Mouse (Mus musculus) forebrain, embryonic 11.5 days (tissue): ENCODE measurements around the gene Ephb6. TPM values are rescaled to one million over a fixed set of nuclear protein-coding genes. Genes with fewer than 3 reads are reported as not detected.
"Not testable (repeated sequence)": the region's sequence is repeated elsewhere in the genome, so short reads cannot be mapped to it uniquely, and the experiment has no call there.

Experiments used
- ATAC-seq: fragments of 200-750 bp; cut with Nextera tagmentation; replicated peaks from 2 replicates; pipeline ENCODE4 v1.8.0; 2017; ENCODE audit warnings: moderate TSS enrichment; ENCODE audit not compliant: low FRiP score
- DNase-seq: peaks from one replicate; pipeline ENCODE4 v3.0.0-alpha.2; 2017; ENCODE audit warnings: low spot score
- H3K27ac ChIP-seq: fragments of 300-500 bp; sonication (generic); 2 replicates; pipeline ENCODE4 v1.5.1; 2014; ENCODE audit warnings: low read depth, low read length
- H3K27me3 ChIP-seq: fragments of 300-500 bp; sonication (generic); 2 replicates; pipeline ENCODE4 v1.6.1; 2014; ENCODE audit warnings: mild to moderate bottlenecking, low read length, mixed read lengths; ENCODE audit not compliant: control insufficient read depth, insufficient read depth
- H3K36me3 ChIP-seq: fragments of 300-500 bp; sonication (generic); 2 replicates; pipeline ENCODE4 v1.6.1; 2014; ENCODE audit warnings: mild to moderate bottlenecking, low read length, moderate library complexity, mixed read lengths; ENCODE audit not compliant: control insufficient read depth, insufficient read depth
- H3K4me1 ChIP-seq: fragments of 300-500 bp; sonication (generic); replicated peaks from 2 replicates; pipeline ENCODE4 v1.6.1; 2014; ENCODE audit warnings: low read length, mixed read lengths; ENCODE audit not compliant: control insufficient read depth, insufficient read depth
- H3K4me2 ChIP-seq: fragments of 300-500 bp; sonication (generic); 2 replicates; pipeline ENCODE4 v1.6.1; 2014; ENCODE audit warnings: low read depth, mild to moderate bottlenecking, low read length, moderate library complexity, mixed read lengths; ENCODE audit not compliant: severe bottlenecking
- H3K4me3 ChIP-seq: fragments of 300-500 bp; sonication (generic); 2 replicates; pipeline ENCODE4 v1.5.1; 2014; ENCODE audit warnings: low read depth, low read length
- H3K9ac ChIP-seq: fragments of 300-500 bp; sonication (generic); 2 replicates; pipeline ENCODE4 v1.6.1; 2014; ENCODE audit warnings: low read length
- H3K9me3 ChIP-seq: fragments of 300-500 bp; sonication (generic); 2 replicates; pipeline ENCODE4 v1.6.1; 2016; ENCODE audit warnings: low read length, mixed read lengths; ENCODE audit not compliant: control insufficient read depth
- WGBS: fragments of 180-500 bp; shearing (Covaris S2); extraction: QIAGEN DNeasy Blood & Tissue Kit; methylation state at CpG from one replicate; pipeline ENCODE4 v1.1.7; 2014; 5-methylcytosine and 5-hydroxymethylcytosine counted together
- polyA plus RNA-seq: library from polyadenylated mRNA; unstranded; fragments of >200 nt; fragmentation: Nextera tagmentation; extraction: Ambion mirVana; gene quantifications from 2 replicates; pipeline ENCODE4 v1.2.1, GENCODE M21; 2014

Gene Ephb6
- polyA plus RNA-seq: 14.4 and 16.2 TPM in 2 replicates

DNA sequence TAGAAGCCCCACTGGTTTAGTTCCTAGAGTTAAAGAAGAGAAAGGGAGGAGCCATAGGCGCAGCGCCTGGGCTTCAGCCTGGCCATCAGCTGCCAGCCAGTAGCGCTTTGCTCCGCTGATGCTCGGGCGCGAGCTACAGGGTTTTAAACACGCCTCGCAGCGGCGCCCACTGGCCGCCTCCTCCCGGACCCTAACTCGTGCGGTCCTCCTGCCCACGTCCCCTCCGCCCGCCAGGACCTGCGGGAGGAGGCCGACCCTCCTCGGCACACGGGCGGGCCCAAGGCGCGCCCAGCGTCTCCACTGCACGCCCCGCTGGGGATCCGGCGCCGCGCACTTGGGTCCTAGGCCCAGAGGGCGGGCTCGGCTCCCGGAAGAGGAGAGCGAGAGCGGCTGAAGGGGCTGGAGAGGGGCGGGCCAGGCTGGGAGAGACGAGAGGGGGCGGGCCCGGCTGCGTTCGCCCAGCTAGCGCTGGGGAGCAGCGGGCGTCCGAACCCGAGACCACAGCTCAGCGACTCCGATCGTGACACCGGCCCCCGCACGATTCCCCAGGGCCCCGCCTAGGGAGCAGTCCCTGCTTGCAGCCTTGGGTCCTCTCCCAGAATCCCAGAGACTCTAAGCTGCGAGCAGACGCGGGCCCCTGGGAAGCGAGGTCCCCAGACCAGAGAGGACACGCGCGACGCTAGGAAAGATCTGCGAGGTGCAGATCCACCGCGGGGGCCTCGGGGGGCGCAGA lies at the start of gene Ephb6:
Ephb6 (plus strand) TSS at position 422 of the 733 bp plus-strand sequence.
- H3K4me2 ChIP-seq: peak within 1 kb of the TSS; percentile 87
- H3K4me3 ChIP-seq: peak within 1 kb of the TSS; percentile 66
- no peaks in the 10 kb centered on the region for H3K9me3 ChIP-seq
- no peaks in the 10 kb centered on the region for H3K27me3 ChIP-seq
- under 1% methylated on average over 67 of the region's 68 CpGs for WGBS
- H3K27ac ChIP-seq: peak within 1 kb of the TSS; percentile 76
- H3K4me1 ChIP-seq: peaks cover 2% of the 10 kb centered on the region; the same call in 1 of the 2 replicates
- H3K36me3 ChIP-seq: no peaks in the 10 kb centered on the region
- ATAC-seq: peak; percentile 96
- peak; percentile 91 for DNase-seq
- peak within 1 kb of the TSS; percentile 81 for H3K9ac ChIP-seq

DNA sequence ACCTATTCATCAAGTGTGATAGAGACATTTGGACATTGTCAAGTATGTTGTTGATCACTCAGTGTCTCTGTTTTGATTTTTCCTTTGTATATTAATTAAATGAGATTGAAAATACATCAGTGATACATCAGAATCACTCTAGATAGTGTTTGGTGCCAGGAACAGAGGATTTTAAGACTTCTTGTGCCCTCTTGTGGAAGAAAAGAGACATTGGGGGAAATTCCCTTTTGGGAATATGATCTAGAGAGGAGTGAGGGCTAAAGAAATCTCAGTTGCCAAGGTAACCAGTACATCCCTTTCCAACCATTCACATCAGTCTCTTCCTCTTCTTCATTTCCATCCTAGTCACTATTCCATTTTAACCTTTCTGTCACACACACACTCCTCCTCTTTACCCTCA lies 48.9 kb upstream of the Ephb6 start:
- Histone ChIP-seq H3K9ac (no peak overlapping the region), H3K27me3 (no peaks in the 10 kb centered on the region), H3K4me2 (no peak overlapping the region), H3K36me3 (no peaks in the 10 kb centered on the region), H3K9me3 (no peaks in the 10 kb centered on the region), H3K27ac (no peak overlapping the region), H3K4me3 (no peak overlapping the region), H3K4me1 (no peaks in the 10 kb centered on the region)
- no peak for DNase-seq
- no peak for ATAC-seq

DNA sequence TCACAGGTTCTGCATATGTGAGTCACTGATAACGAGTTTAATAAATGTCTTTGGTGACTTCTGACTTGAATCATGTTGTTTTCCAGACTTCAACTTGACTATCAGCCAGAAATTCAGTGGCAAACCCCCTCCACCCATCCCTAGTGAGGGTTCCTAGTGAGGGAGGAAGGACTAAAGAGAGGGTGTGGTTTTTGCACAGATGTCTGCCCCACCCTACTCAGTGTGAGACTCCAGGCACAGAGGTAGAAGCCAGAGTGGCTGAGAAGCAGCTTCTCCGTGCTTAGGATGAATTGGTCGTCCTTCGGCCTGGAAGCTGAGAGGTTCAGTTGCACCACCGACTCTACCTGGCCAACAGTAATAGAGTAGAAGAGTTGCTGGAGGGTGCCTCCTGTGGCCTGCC lies 47.8 kb upstream of the Ephb6 start:
- Histone ChIP-seq H3K9me3 (no peaks in the 10 kb centered on the region), H3K27me3 (no peaks in the 10 kb centered on the region), H3K36me3 (no peaks in the 10 kb centered on the region), H3K9ac (no peak overlapping the region), H3K4me3 (no peak overlapping the region), H3K4me1 (no peaks in the 10 kb centered on the region), H3K4me2 (no peak overlapping the region), H3K27ac (no peak overlapping the region)
- WGBS: 86% methylated on average over 5 of the region's 5 CpGs
- ATAC-seq (no peak), DNase-seq (no peak)

DNA sequence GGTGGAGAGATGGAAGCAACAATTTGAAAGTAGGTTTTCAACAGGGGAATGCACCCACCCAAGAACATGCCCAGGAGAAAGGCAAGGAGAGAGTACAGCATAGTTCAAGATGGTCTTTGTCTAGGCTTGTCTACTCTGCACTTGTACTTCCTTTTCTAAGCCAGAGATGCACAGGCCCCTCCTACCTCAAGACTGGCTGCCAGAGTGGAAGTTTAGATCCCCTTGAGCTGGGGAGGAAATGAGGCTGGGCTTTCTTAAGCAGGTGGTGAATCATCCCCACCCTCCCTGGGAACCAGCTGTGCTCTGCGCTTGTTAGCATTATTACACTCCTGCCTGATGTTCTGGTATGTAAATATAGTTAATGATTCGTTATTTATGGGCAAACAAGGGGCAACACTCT lies 47.0 kb upstream of the Ephb6 start:
- Histone ChIP-seq H3K36me3 (no peaks in the 10 kb centered on the region), H3K27me3 (no peaks in the 10 kb centered on the region), H3K4me1 (no peaks in the 10 kb centered on the region), H3K4me2 (no peak overlapping the region), H3K27ac (no peak overlapping the region), H3K9ac (no peak overlapping the region), H3K9me3 (no peaks in the 10 kb centered on the region), H3K4me3 (no peak overlapping the region)
- ATAC-seq: no peak
- DNase-seq: no peak
- WGBS: 74% methylated on average over 2 of the region's 2 CpGs

DNA sequence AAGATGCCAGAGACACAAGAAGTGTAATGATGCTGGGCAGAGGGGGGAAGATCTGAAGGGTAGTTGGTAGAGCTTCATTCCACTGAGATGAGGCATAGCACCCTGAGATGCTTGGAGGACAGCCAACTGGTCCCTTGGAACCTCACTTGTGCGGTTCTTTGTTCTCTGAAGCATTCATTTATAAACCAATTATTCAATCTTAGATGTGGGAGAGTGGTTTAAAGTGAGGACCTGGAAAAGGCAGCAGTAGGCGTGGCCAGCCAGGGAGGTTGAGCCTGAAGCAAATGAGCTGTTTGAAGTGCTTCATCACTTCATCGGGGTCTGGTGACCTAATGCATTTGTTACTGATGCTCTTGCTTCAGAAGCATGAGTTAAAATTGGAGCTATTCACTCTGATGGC lies 46.0 kb upstream of the Ephb6 start:
- Histone ChIP-seq H3K36me3 (no peaks in the 10 kb centered on the region), H3K27me3 (no peaks in the 10 kb centered on the region), H3K9me3 (no peaks in the 10 kb centered on the region; the same call in 1 of the 2 replicates), H3K4me3 (no peak overlapping the region), H3K4me2 (no peak overlapping the region), H3K9ac (no peak overlapping the region), H3K27ac (no peak overlapping the region), H3K4me1 (no peaks in the 10 kb centered on the region)
- no peak for ATAC-seq
- WGBS: 64% methylated on average over 3 of the region's 3 CpGs
- no peak for DNase-seq

DNA sequence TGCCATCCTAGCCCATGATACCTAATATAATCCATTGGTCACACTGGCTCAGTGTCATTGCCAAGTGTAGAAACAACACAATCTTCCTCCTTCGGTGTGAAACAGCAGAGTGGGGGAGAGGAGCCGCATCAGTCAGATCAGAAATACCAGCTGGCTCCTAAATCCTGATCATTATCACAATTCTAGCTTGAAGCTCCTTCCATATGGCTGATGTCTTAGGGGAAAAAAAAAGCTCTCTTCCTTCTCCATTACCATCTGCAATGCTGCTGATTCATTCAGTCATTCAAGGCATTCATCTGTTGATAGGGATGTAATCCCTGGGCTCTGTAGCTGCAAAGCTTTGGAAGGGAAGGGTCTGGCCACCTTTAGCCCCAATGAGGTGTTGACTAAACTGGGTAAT lies 45.0 kb upstream of the Ephb6 start:
- Histone ChIP-seq H3K27ac (no peak overlapping the region), H3K4me1 (no peaks in the 10 kb centered on the region), H3K27me3 (no peaks in the 10 kb centered on the region), H3K9me3 (no peaks in the 10 kb centered on the region; the same call in 1 of the 2 replicates), H3K9ac (no peak overlapping the region), H3K4me3 (no peak overlapping the region), H3K4me2 (no peak overlapping the region), H3K36me3 (no peaks in the 10 kb centered on the region)
- no peak for ATAC-seq
- DNase-seq: no peak
- WGBS: 93% methylated on average over 2 of the region's 2 CpGs

DNA sequence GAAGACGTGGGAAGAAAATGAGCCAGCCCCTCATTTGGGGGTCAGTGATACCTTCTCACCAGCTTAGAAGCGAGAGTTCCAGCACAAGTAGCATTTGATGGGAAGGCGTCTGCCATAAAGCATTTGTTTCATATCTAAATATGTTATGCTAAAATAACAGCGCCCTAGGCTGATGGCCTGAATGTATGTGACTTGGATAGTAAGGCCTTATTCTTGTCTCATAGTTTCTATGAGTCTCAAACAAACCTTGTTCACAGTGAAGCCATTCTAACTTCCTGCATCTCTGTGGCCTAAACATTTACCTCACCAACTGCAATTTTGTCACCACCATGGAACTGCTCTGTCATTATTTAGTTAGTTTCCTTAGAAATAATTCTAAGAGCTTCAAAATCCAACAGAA lies 42.7 kb upstream of the Ephb6 start:
- no peaks in the 10 kb centered on the region for H3K4me1 ChIP-seq
- no peaks in the 10 kb centered on the region; the same call in 1 of the 2 replicates for H3K9me3 ChIP-seq
- peak overlapping the region; percentile 26; the same call in 1 of the 2 replicates for H3K4me2 ChIP-seq
- no peak for ATAC-seq
- no peaks in the 10 kb centered on the region for H3K36me3 ChIP-seq
- H3K27ac ChIP-seq: no peak overlapping the region
- H3K27me3 ChIP-seq: no peaks in the 10 kb centered on the region
- no peak overlapping the region for H3K9ac ChIP-seq
- DNase-seq: no peak
- peak overlapping the region; percentile 13; the same call in 1 of the 2 replicates for H3K4me3 ChIP-seq
- WGBS: 92% methylated on average over 4 of the region's 4 CpGs

DNA sequence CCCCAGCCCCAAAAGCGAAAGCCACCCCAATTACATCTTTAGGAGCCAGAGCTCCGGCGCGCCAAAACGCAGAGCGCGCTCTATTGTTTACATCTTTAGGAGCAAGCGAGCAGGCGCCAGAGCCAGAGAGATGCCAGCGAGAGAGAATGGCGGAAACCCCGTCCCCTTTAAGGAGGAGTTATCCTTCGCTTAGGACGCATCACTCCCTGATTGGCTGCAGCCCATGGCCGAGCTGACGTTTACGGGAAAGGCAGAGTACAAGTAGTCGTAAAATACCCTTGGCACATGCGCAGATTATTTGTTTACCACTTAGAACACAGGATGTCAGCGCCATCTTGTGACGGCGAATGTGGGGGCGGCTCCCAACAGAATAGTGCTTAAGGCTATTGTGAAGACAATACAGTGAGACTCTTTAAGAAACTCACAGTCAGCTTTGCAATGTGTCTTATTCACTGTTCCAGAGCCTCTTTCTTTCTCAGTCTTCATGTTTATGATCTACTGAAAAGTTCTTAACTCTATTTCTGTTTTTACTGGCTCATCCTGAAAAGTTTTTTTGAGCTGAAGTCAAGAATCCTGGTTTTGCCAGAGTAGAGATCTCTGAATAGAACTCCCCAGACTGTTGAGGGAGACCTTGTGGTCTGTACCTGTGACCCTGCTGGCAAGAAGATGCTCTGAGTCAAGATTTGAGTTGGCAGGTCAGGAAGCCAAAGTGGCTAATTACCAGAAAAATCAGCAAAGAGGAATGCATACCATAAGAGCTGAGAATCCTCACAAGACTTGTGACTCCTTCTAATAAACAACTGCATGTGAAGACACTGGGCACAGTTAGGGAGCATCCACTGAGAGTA lies 42.0 kb upstream of the Ephb6 start:
- not testable (repeated sequence) for H3K4me1 ChIP-seq, H3K27me3 ChIP-seq, H3K4me3 ChIP-seq, H3K9ac ChIP-seq, H3K4me2 ChIP-seq, H3K9me3 ChIP-seq, H3K27ac ChIP-seq, H3K36me3 ChIP-seq, DNase-seq
- ATAC-seq: peak; percentile 69
- 68% methylated on average over 4 of the region's 23 CpGs for WGBS
